Mouse (Mus musculus): ENCODE results near the gene Pfkl. TPM values are rescaled to one million over a fixed set of nuclear protein-coding genes. Genes with fewer than 3 reads are reported as not detected.
A peak's percentile ranks its signal among the peaks of the same experiment; 100 is the strongest.

Gene Pfkl
- polyA plus RNA-seq, 1 experiment from 2014 or later: 171 TPM

DNA sequence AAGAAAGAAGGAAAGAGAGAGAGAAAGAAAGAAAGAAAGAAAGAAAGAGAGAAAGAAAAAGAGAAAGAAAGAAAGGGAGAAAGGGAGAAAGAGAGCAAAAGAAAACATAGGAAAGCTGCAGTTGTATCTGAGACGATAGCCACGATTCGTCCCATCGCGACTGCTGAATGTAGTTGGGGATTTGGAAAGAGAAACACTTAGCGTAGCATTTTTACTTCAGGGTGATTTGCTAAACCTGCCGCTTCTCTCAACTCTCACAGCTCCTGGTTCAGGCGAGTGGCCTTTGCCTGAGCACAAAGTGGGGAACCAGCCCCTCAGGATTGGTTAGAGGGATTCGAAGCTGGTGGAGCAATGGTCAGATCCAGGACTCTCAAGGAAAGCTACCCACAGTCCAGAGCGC is 452 bp upstream of the Pfkl start:
- H3K9ac ChIP-seq: peak overlapping the region; percentile 31
- H3K27me3 ChIP-seq: no peaks in the 10 kb centered on the region
- H3K4me3 ChIP-seq: peak overlapping the region; percentile 62
- no peak for ATAC-seq (ENCODE audit: borderline replicate concordance, extremely low read depth, low FRiP score, low TSS enrichment)
- H3K4me1 ChIP-seq: peaks cover 32% of the 10 kb centered on the region
- peak overlapping the region; percentile 55 for H3K27ac ChIP-seq
- H3K4me2 ChIP-seq: peak overlapping the region; percentile 86
- H3K9me3 ChIP-seq: no peaks in the 10 kb centered on the region
- no peaks in the 10 kb centered on the region for H3K36me3 ChIP-seq
- WGBS: 6% methylated on average over 10 of the region's 10 CpGs

DNA sequence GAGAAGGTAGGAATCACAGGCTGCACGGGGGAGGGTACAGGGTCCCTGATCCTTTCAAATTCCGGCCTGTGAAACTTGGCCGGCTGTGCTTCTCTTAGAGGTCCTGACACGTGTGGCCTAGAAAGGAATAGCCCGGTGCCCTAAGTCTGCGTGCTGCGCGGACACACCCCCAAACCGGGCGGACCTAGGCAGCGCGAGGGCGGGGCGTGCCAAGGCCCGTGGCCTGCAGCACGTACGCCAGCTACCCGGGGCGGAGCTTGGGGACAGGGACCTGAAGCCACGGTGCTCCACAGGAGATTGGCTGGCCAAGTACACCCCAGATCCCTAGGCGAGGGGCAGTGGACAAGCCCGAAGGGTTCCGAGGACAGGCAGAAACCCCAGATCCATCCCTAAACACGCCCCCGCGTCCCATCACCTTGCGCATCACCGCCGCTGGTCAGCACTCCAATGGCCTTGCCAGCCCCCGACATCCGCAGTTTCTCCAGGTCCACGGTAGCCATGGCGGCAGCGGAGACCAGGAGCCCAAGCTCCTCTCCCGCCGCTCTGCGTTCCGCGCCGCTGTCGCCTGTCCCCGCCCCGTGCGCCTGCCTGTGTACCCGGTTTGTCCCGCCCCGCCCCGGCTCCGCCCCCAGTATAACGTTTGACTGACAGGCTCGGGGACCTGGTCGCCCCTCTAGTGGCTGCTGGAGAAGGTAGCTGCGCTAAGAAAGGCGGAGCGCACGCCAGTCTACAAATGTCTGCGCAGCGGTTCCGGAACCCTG is 519 bp downstream of the Pfkl start:
- peak; percentile 96 for ATAC-seq (ENCODE audit: borderline replicate concordance, extremely low read depth, low FRiP score, low TSS enrichment)
- peak overlapping the region; percentile 86 for H3K4me2 ChIP-seq
- no peaks in the 10 kb centered on the region for H3K9me3 ChIP-seq
- H3K4me1 ChIP-seq: peaks cover 32% of the 10 kb centered on the region
- H3K36me3 ChIP-seq: no peaks in the 10 kb centered on the region
- peak overlapping the region; percentile 64 for H3K9ac ChIP-seq
- no peaks in the 10 kb centered on the region for H3K27me3 ChIP-seq
- under 1% methylated on average over 59 of the region's 59 CpGs for WGBS
- H3K4me3 ChIP-seq: peak overlapping the region; percentile 62
- H3K27ac ChIP-seq: peak overlapping the region; percentile 98

- Histone ChIP-seq H3K36me3 (peaks cover 4% of the 10 kb centered on the region; the same call in 1 of the 2 replicates), H3K27me3 (no peaks in the 10 kb centered on the region), H3K4me2 (peak overlapping the region; percentile 86), H3K9ac (peak overlapping the region; percentile 64), H3K4me3 (peak overlapping the region; percentile 62), H3K4me1 (peaks cover 32% of the 10 kb centered on the region), H3K27ac (peak overlapping the region; percentile 98; the same call in 1 of the 2 replicates), H3K9me3 (no peaks in the 10 kb centered on the region)
- ATAC-seq (ENCODE audit: borderline replicate concordance, extremely low read depth, low FRiP score, low TSS enrichment): no peak
- WGBS: 71% methylated on average over 3 of the region's 3 CpGs
These were observed 1.7 kb downstream of the Pfkl start for GRCm38 (mm10) chr10:78008169-78008568.

- H3K4me2 ChIP-seq: peak overlapping the region; percentile 86; the same call in 1 of the 2 replicates
- peaks cover 32% of the 10 kb centered on the region for H3K4me1 ChIP-seq
- no peak for ATAC-seq (ENCODE audit: borderline replicate concordance, extremely low read depth, low FRiP score, low TSS enrichment)
- no peaks in the 10 kb centered on the region for H3K27me3 ChIP-seq
- H3K27ac ChIP-seq: no peak overlapping the region
- no peaks in the 10 kb centered on the region for H3K9me3 ChIP-seq
- no peak overlapping the region; the same call in 1 of the 2 replicates for H3K9ac ChIP-seq
- no peak overlapping the region for H3K4me3 ChIP-seq
- 30% methylated on average over 7 of the region's 7 CpGs for WGBS
- H3K36me3 ChIP-seq: peaks cover 11% of the 10 kb centered on the region
These were observed 2.7 kb downstream of the Pfkl start for GRCm38 (mm10) chr10:78007203-78007602.

DNA sequence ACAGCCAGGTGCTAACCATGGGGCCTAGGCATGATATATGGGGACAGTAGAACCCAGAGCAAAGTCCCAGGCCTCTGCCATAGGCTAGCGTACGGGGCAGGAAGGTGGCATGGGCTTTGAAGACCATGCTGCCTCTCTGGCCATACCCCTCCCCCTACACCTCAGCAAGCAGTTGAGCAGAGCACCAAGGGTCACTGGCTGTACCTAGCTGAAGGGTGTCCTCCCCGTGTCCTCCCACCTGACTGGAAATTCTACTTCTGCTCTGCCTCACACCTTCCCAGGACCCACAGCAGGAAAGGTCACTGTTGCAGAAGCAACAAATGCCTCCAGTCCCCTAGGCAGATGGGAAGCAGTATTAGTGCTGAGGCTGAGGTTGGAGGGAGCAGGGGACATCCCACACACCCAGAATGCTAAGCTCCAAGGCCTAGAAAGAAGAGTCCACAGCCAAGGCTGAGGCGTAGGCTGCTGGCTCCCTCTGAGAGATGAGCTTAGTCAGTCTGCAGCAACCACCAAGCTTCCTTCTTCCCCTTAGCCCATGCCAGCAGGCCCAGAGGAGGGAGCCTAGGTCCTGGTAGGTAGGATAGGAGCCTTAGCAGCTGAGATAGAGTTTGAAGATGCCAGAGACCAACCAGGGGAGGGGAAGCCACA is 4.0 kb downstream of the Pfkl start:
- H3K36me3 ChIP-seq: peaks cover 24% of the 10 kb centered on the region
- no peak for ATAC-seq (ENCODE audit: borderline replicate concordance, extremely low read depth, low FRiP score, low TSS enrichment)
- peaks cover 32% of the 10 kb centered on the region for H3K4me1 ChIP-seq
- H3K9ac ChIP-seq: no peak overlapping the region
- WGBS: 79% methylated on average over 4 of the region's 4 CpGs
- H3K4me2 ChIP-seq: no peak overlapping the region
- no peaks in the 10 kb centered on the region for H3K27me3 ChIP-seq
- no peaks in the 10 kb centered on the region for H3K9me3 ChIP-seq
- H3K27ac ChIP-seq: no peak overlapping the region
- H3K4me3 ChIP-seq: no peak overlapping the region

GRCm38 (mm10) chr10:78004479-78005100 is 5.3 kb downstream of the Pfkl start:
- no peaks in the 10 kb centered on the region for H3K9me3 ChIP-seq
- H3K4me2 ChIP-seq: no peak overlapping the region
- H3K4me3 ChIP-seq: no peak overlapping the region
- peaks cover 27% of the 10 kb centered on the region for H3K4me1 ChIP-seq
- H3K27me3 ChIP-seq: no peaks in the 10 kb centered on the region
- peaks cover 37% of the 10 kb centered on the region for H3K36me3 ChIP-seq
- H3K27ac ChIP-seq: no peak overlapping the region
- H3K9ac ChIP-seq: no peak overlapping the region
- 93% methylated on average over 3 of the region's 3 CpGs for WGBS
- no peak for ATAC-seq (ENCODE audit: borderline replicate concordance, extremely low read depth, low FRiP score, low TSS enrichment)

GRCm38 (mm10) chr10:78002316-78002715 is 7.6 kb downstream of the Pfkl start:
- ATAC-seq (ENCODE audit: borderline replicate concordance, extremely low read depth, low FRiP score, low TSS enrichment): no peak
- H3K27ac ChIP-seq: no peak overlapping the region
- WGBS: 85% methylated on average over 2 of the region's 2 CpGs
- H3K36me3 ChIP-seq: peaks cover 56% of the 10 kb centered on the region
- H3K4me1 ChIP-seq: peaks cover 10% of the 10 kb centered on the region
- no peaks in the 10 kb centered on the region for H3K27me3 ChIP-seq
- H3K9me3 ChIP-seq: no peaks in the 10 kb centered on the region
- no peak overlapping the region for H3K4me3 ChIP-seq
- H3K9ac ChIP-seq: no peak overlapping the region
- H3K4me2 ChIP-seq: no peak overlapping the region

- Histone ChIP-seq H3K36me3 (peaks cover 59% of the 10 kb centered on the region), H3K4me2 (no peak overlapping the region), H3K9ac (no peak overlapping the region), H3K4me1 (peaks cover 4% of the 10 kb centered on the region), H3K27ac (no peak overlapping the region), H3K27me3 (no peaks in the 10 kb centered on the region), H3K4me3 (no peak overlapping the region), H3K9me3 (no peaks in the 10 kb centered on the region)
- ATAC-seq (ENCODE audit: borderline replicate concordance, extremely low read depth, low FRiP score, low TSS enrichment): no peak
- 79% methylated on average over 11 of the region's 11 CpGs for WGBS
These were observed 8.1 kb downstream of the Pfkl start for GRCm38 (mm10) chr10:78001796-78002195.

- no peak overlapping the region for H3K9ac ChIP-seq
- H3K4me1 ChIP-seq: no peaks in the 10 kb centered on the region
- H3K4me2 ChIP-seq: no peak overlapping the region
- no peaks in the 10 kb centered on the region for H3K27me3 ChIP-seq
- no peak for ATAC-seq (ENCODE audit: borderline replicate concordance, extremely low read depth, low FRiP score, low TSS enrichment)
- H3K36me3 ChIP-seq: peaks cover 73% of the 10 kb centered on the region
- no peak overlapping the region for H3K4me3 ChIP-seq
- WGBS: 94% methylated on average over 5 of the region's 5 CpGs
- no peaks in the 10 kb centered on the region for H3K9me3 ChIP-seq
- no peak overlapping the region for H3K27ac ChIP-seq
These were observed 9.7 kb downstream of the Pfkl start for GRCm38 (mm10) chr10:78000200-78000599.

DNA sequence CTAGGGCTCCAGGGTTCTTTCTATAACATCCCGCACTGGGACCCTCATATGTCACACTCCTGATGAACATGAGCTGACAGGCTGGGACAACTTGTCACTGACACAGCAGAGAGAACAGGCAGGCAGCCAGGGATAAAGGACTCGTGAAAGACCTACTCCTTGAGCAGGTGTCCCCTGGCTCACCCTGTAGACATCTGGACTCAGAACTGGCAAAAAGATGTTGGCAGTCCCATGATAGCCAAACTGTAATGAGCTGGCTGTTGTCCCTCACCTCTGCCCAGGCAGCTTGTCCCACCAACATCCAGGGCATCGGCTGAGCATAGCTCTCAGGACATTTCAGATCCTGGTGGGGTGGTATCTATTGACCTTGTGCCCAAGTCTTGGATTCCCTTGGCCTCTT is 14.2 kb downstream of the Pfkl start:
- Histone ChIP-seq H3K27ac (no peak overlapping the region), H3K9me3 (no peaks in the 10 kb centered on the region), H3K36me3 (peaks cover 85% of the 10 kb centered on the region), H3K4me2 (no peak overlapping the region), H3K27me3 (no peaks in the 10 kb centered on the region), H3K4me1 (no peaks in the 10 kb centered on the region), H3K4me3 (no peak overlapping the region), H3K9ac (no peak overlapping the region)
- no peak for ATAC-seq (ENCODE audit: borderline replicate concordance, extremely low read depth, low FRiP score, low TSS enrichment)
- 88% methylated on average over 3 of the region's 3 CpGs for WGBS

GRCm38 (mm10) chr10:77985775-77986174 is 24.1 kb downstream of the Pfkl start:
- H3K4me2 ChIP-seq: no peak overlapping the region
- H3K9me3 ChIP-seq: no peaks in the 10 kb centered on the region
- no peak overlapping the region for H3K4me3 ChIP-seq
- H3K9ac ChIP-seq: no peak overlapping the region
- 78% methylated on average over 5 of the region's 5 CpGs for WGBS
- peaks cover 39% of the 10 kb centered on the region for H3K36me3 ChIP-seq
- H3K27me3 ChIP-seq: no peaks in the 10 kb centered on the region
- H3K4me1 ChIP-seq: no peaks in the 10 kb centered on the region
- no peak for ATAC-seq (ENCODE audit: borderline replicate concordance, extremely low read depth, low FRiP score, low TSS enrichment)
- H3K27ac ChIP-seq: no peak overlapping the region

GRCm38 (mm10) chr10:77984660-77985059 is 25.2 kb downstream of the Pfkl start:
- Histone ChIP-seq H3K4me3 (no peak overlapping the region), H3K27ac (no peak overlapping the region), H3K36me3 (peaks cover 28% of the 10 kb centered on the region), H3K4me1 (no peaks in the 10 kb centered on the region), H3K9ac (no peak overlapping the region), H3K9me3 (no peaks in the 10 kb centered on the region), H3K4me2 (no peak overlapping the region), H3K27me3 (no peaks in the 10 kb centered on the region)
- ATAC-seq (ENCODE audit: borderline replicate concordance, extremely low read depth, low FRiP score, low TSS enrichment): peak; percentile 50; the same call in 1 of the 2 replicates
- WGBS: 3% methylated on average over 4 of the region's 4 CpGs
